Mouse (Mus musculus) liver, embryonic 14.5 days (tissue): Measurements from ENCODE around the gene Ift20. TPM values are rescaled to one million over a fixed set of nuclear protein-coding genes. Genes with fewer than 3 reads are reported as not detected.

Experiments used
- ATAC-seq: fragments of 200-750 bp; cut with Nextera tagmentation; 2 replicates; pipeline ENCODE4 v1.8.0; 2017; ENCODE audit warnings: moderate number of reproducible peaks, mild to moderate bottlenecking, moderate library complexity; ENCODE audit not compliant: insufficient read depth
- DNase-seq, 3 experiments: peaks; one replicate each; pipeline ENCODE4 v3.0.0-alpha.2; 2012 to 2013; ENCODE audit warnings: low read depth in 3 of 3, low spot score in 3 of 3
- H3K27ac ChIP-seq: fragments of 300-500 bp; sonication (generic); 2 replicates; pipeline ENCODE4 v1.5.1; 2014; ENCODE audit warnings: moderate library complexity, mild to moderate bottlenecking, control low read depth, inconsistent platforms
- H3K27me3 ChIP-seq: fragments of 300-500 bp; sonication (generic); 2 replicates; pipeline ENCODE4 v1.6.1; 2014; ENCODE audit warnings: mild to moderate bottlenecking, low read length, moderate library complexity; ENCODE audit not compliant: control insufficient read depth, insufficient read depth
- H3K36me3 ChIP-seq: fragments of 300-500 bp; sonication (generic); replicated peaks from 2 replicates; pipeline ENCODE4 v1.6.1; 2014; ENCODE audit warnings: low read depth; ENCODE audit not compliant: control insufficient read depth, insufficient read depth
- H3K4me1 ChIP-seq, 2 experiments: fragments of 200-500 bp in 1 of 2; fragments of 300-500 bp in 1 of 2; sonication (generic) in 1 of 2; replicated peaks; 2 replicates each; pipeline ENCODE4 v1.6.1; 2012 to 2014; ENCODE audit warnings: antibody characterized with exemption in 1 of 2, inconsistent platforms in 1 of 2, low read length in 1 of 2; ENCODE audit not compliant: control insufficient read depth in 2 of 2, insufficient read depth in 2 of 2
- H3K4me2 ChIP-seq: fragments of 300-500 bp; sonication (generic); 2 replicates; pipeline ENCODE4 v1.6.1; 2014; ENCODE audit warnings: low read depth, mild to moderate bottlenecking, control low read depth, moderate library complexity
- H3K4me3 ChIP-seq, 2 experiments: fragments of 200-500 bp in 1 of 2; fragments of 300-500 bp in 1 of 2; sonication (generic) in 1 of 2; 2 replicates each; pipeline ENCODE4 v1.5.1; 2012 to 2014; ENCODE audit warnings: low read depth in 2 of 2, low read length in 2 of 2, mild to moderate bottlenecking in 2 of 2, control low read depth in 1 of 2, inconsistent platforms in 1 of 2, moderate library complexity in 1 of 2; ENCODE audit not compliant: insufficient read depth in 1 of 2
- H3K9ac ChIP-seq: fragments of 300-500 bp; sonication (generic); replicated peaks from 2 replicates; pipeline ENCODE4 v1.6.1; 2014; ENCODE audit warnings: mild to moderate bottlenecking, control low read depth, moderate library complexity
- H3K9me3 ChIP-seq: fragments of 300-500 bp; sonication (generic); 2 replicates; pipeline ENCODE4 v1.6.1; 2016; ENCODE audit warnings: low read length, mixed read lengths; ENCODE audit not compliant: control insufficient read depth
- CTCF ChIP-seq: IDR thresholded peaks from 2 replicates; pipeline ENCODE4 v1.5.1; 2016; ENCODE audit warnings: antibody characterized with exemption, low read depth, control low read depth
- EP300 ChIP-seq: IDR thresholded peaks from 2 replicates; pipeline ENCODE4 v1.6.1; 2016; ENCODE audit warnings: antibody characterized with exemption, low read depth
- WGBS: fragments of 180-500 bp; shearing (Covaris S2); extraction: QIAGEN DNeasy Blood & Tissue Kit; methylation state at CpG from one replicate; pipeline ENCODE4 v1.1.7; 2014; ENCODE audit not compliant: insufficient replicate concordance; 5-methylcytosine and 5-hydroxymethylcytosine counted together
- polyA plus RNA-seq, 2 experiments: library from polyadenylated mRNA; depleted of rRNA in 1 of 2; stranded (reverse) in 1 of 2; unstranded in 1 of 2; fragments of >200 nt; fragmentation: Nextera tagmentation in 1 of 2; extraction: Ambion mirVana in 1 of 2; gene quantifications; 2 replicates each; pipeline versions ENCODE4 v1.2.1 to v1.2.3; 2012 to 2014

Gene Ift20
- polyA plus RNA-seq, 2 experiments, result 41.7 to 77.8 TPM

DNA sequence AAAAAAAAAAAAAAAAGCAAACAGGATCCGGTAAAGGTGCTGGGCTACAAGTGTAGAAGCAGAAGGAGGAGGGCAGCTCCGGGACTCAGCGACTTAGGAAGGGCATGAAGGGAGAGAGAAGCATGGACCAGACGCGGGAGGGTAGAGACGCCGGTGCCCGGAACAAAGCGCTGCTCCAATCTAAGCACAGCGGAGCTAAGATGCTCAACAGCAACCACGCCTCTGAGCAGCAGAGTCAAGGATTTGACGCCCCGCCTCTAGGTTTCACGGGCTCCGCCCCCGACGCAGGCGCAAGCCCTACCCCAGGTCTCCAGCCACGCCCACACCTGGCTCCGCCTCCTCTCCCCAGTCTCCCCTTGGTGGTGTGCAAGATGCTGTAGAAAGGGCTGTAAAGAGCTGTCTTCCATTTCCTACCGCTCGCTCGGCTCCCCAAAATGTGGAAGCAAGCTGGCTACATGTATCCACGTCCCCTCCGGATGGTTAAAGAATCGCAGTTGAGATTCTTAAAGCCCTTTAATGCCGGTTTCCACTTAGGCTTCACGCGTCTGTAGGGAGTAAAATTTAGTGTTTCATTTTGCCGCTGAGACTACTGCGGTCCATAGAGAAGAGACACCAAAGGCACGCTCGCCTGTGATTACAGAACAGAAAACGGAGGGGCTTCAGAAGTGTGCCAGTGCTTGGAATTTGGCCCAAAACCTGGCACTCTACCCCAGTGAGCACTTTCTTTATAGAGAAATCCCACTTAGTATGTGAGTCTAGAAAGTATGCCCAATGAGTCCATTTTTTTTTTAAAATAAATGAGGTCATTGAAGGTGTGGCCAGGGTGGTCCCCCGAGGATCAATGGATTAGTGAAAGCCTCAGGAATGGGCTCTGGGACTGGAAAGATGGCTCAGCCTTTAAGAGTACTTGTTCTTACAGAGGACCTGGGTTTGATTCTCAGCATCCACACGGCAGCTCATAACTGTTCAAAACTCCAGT, 38.3 kb upstream of the Ift20 start, which contains the start of gene Sarm1:
TSS of gene Sarm1 (minus strand) at position 211 of the 979 bp plus-strand sequence.
- Histone ChIP-seq H3K9ac (peak within 1 kb of the TSS; percentile 36), H3K9me3 (no peaks in the 10 kb centered on the region), H3K4me2 (peak within 1 kb of the TSS; percentile 65), H3K36me3 (no peaks in the 10 kb centered on the region), H3K4me3 (peak within 1 kb of the TSS; percentile 43 to 47), H3K27me3 (peaks cover 33% of the 10 kb centered on the region), H3K4me1 (no peaks in the 10 kb centered on the region; a peak in 1 of 4 replicates), H3K27ac (no peak within 1 kb of the TSS)
- 2% methylated on average over 36 of the region's 36 CpGs for WGBS
- ATAC-seq (peak; percentile 81), DNase-seq (peak; percentile 78 to 83 (median 80))
- TF ChIP-seq EP300 (no peak), CTCF (no peak)

DNA sequence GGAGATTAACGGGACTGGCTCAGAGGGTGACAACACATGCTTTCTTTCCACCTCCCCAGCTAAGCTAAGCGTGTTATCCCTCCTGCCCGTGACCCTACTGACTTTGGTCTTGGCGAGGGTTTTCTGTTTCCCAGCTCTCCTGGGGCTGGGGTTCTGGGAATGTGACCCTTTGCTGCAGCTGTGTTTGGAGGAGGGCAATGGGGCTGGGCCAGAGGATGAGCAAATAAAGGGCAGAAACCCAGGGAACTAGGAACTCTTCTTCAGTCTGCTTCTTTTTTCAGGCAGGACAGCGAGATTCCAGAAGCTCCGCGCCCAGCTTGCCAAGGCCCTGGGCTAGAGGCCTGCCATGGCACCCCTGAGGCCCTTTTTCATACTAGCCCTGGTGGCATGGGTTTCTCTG, 37.2 kb upstream of the Ift20 start, which contains the start of gene Vtn:
TSS of gene Vtn (plus strand) at position 88 of the 400 bp plus-strand sequence.
- Histone ChIP-seq H3K27me3 (peaks cover 33% of the 10 kb centered on the region), H3K9ac (peak within 1 kb of the TSS; percentile 36), H3K4me2 (peak within 1 kb of the TSS; percentile 65), H3K27ac (no peak within 1 kb of the TSS), H3K4me1 (no peaks in the 10 kb centered on the region; a peak in 1 of 4 replicates), H3K36me3 (no peaks in the 10 kb centered on the region), H3K4me3 (peak within 1 kb of the TSS; percentile 43 to 57), H3K9me3 (no peaks in the 10 kb centered on the region)
- 59% methylated on average over 7 of the region's 7 CpGs for WGBS
- DNase-seq (no peak), ATAC-seq (peak; percentile 27)
- TF ChIP-seq CTCF (no peak), EP300 (no peak)

DNA sequence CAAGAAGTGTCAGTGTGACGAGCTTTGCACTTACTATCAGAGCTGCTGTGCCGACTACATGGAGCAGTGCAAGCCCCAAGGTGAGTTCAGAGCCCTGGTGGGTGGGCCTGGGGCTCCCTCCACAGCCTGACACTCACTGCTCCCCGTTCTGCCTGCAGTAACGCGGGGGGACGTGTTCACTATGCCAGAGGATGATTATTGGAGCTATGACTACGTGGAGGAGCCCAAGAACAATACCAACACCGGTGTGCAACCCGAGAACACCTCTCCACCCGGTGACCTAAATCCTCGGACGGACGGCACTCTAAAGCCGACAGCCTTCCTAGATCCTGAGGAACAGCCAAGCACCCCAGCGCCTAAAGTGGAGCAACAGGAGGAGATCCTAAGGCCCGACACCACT, 36.6 kb upstream of the Ift20 start:
- Histone ChIP-seq H3K4me3 (peak overlapping the region; percentile 29 to 57), H3K36me3 (no peaks in the 10 kb centered on the region), H3K9me3 (no peaks in the 10 kb centered on the region), H3K27me3 (peaks cover 33% of the 10 kb centered on the region), H3K4me1 (no peaks in the 10 kb centered on the region; a peak in 1 of 4 replicates), H3K9ac (no peak overlapping the region), H3K27ac (no peak overlapping the region), H3K4me2 (no peak overlapping the region; the same call in 1 of the 2 replicates)
- ATAC-seq (no peak), DNase-seq (no peak)
- WGBS, result 36% methylated on average over 16 of the region's 16 CpGs
- no peak for TF ChIP-seq CTCF
- no peak for TF ChIP-seq EP300

DNA sequence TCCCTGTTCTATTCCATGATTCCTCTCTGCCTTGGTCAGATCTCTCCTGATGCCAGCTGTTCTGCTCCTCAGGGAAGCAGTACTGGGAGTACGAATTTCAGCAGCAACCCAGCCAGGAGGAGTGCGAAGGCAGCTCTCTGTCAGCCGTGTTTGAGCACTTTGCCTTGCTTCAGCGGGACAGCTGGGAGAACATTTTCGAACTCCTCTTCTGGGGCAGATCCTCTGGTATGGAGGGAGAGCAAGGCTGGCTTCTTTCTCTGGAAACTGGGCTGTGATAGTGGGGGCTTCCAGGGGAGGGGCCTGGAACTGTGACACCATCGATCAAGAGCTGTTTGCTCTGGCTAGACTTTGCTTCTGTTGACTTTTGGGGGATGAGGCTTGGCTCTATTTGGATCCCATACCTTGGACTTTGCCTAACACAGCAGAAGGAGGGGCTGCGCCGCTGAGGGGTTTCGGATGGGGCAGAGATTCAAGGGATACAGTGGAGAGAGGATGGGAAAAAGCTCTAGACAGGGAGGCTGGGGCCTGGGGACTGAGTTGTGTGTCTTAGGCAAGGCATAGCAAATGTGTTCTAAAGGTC, 35.4 kb upstream of the Ift20 start:
- ATAC-seq (peak; percentile 46), DNase-seq (peak in 1 of 3 experiments; percentile 39)
- H3K27ac ChIP-seq, result no peak overlapping the region
- TF ChIP-seq EP300, result no peak
- no peak for TF ChIP-seq CTCF
- no peaks in the 10 kb centered on the region; a peak in 1 of 4 replicates for H3K4me1 ChIP-seq
- peaks cover 24% of the 10 kb centered on the region for H3K27me3 ChIP-seq
- peak overlapping the region; percentile 41 for H3K4me2 ChIP-seq
- no peaks in the 10 kb centered on the region for H3K9me3 ChIP-seq
- H3K36me3 ChIP-seq, result no peaks in the 10 kb centered on the region
- peak overlapping the region; percentile 29 to 57 for H3K4me3 ChIP-seq
- WGBS, result 61% methylated on average over 9 of the region's 9 CpGs
- peak overlapping the region; percentile 12; the same call in 1 of the 2 replicates for H3K9ac ChIP-seq
